In genomic region chr14:25420987-25421386, GRCm38 (mm10) we compare ENCODE assay signal across 8 mouse cellular contexts. TPM values are rescaled to one million over a fixed set of nuclear protein-coding genes. Genes with fewer than 3 reads are reported as not detected.
A peak's percentile ranks its signal among the peaks of the same experiment; 100 is the strongest.
DNase-seq lines count a peak whose midpoint lies in the region; ATAC-seq and TF ChIP-seq lines count a peak whose summit lies in the region.

No protein-coding gene starts in this region.

- TF ChIP-seq CTCF in thymus, adult 2 months (IDR thresholded peaks at IDR 0.05; ENCODE audit: borderline replicate concordance, control insufficient read depth, extremely low read depth, insufficient read depth, low read length, poor library complexity) = no peak
- no peak for TF ChIP-seq CTCF in gastrocnemius, adult 2 months (IDR thresholded peaks at IDR 0.05)

- H3K4me3 ChIP-seq in thymus, adult 2 months (ENCODE audit: control insufficient read depth, insufficient read depth, low read length) = no peak overlapping the region
- H3K4me3 ChIP-seq in gastrocnemius, adult 2 months = no peak overlapping the region
- no peak overlapping the region for H3K4me3 ChIP-seq in neural tube, embryonic 13.5 days

- H3K27ac ChIP-seq in thymus, adult 2 months (ENCODE audit: control insufficient read depth, insufficient read depth, low read length) = peak overlapping the region; percentile 80
- no peak overlapping the region for H3K27ac ChIP-seq in gastrocnemius, adult 2 months
- peak overlapping the region; percentile 94 for H3K27ac ChIP-seq in neural tube, embryonic 13.5 days (replicated peaks)

- no peak for TF ChIP-seq POLR2A in thymus, adult 2 months (IDR thresholded peaks at IDR 0.05; ENCODE audit: control insufficient read depth, extremely low read depth, insufficient read depth, low read length, poor library complexity)

- H3K9ac ChIP-seq in neural tube, embryonic 13.5 days = peak overlapping the region; percentile 41

- 96% methylated on average over 1 of the region's 1 CpGs for WGBS in thymus, adult 2 months
- WGBS in neural tube, embryonic 13.5 days = 81% methylated on average over 1 of the region's 1 CpGs

- no peaks in the 10 kb centered on the region for H3K36me3 ChIP-seq in thymus, adult 2 months (ENCODE audit: control insufficient read depth, insufficient read depth, low read length)
- H3K36me3 ChIP-seq in neural tube, embryonic 13.5 days = no peaks in the 10 kb centered on the region

- no peak overlapping the region for H3K4me2 ChIP-seq in neural tube, embryonic 13.5 days

- intact Hi-C loops in gastrocnemius, adult 2 months (cut with DNase I) = no loop called here
- intact Hi-C loops in left cerebral cortex, postnatal 36 days (cut with DNase I) = no loop called here

- DNase-seq in thymus, adult 2 months = no peak
- DNase-seq in thymus, postnatal 14 days = no peak
- DNase-seq in gastrocnemius, adult 2 months = peak; percentile 65
- peak; percentile 35 for DNase-seq in kidney, adult 18-20 months
- no peak for DNase-seq in left cerebral cortex, postnatal 36 days (ENCODE audit: low spot score in 2 of 2)
- DNase-seq in layer of hippocampus, postnatal 25 days (ENCODE audit: extremely low spot score in 1 of 2, low spot score in 1 of 2) = no peak
- no peak for DNase-seq in urinary bladder, postnatal 10 days (ENCODE audit: low spot score)

- H3K9me3 ChIP-seq in neural tube, embryonic 13.5 days = no peaks in the 10 kb centered on the region

- peak; percentile 58 for ATAC-seq in neural tube, embryonic 13.5 days (ENCODE audit: low read depth)

- no peaks in the 10 kb centered on the region; the same call in 1 of the 2 replicates for H3K27me3 ChIP-seq in thymus, adult 2 months (ENCODE audit: control insufficient read depth, insufficient read depth, low read length)
- no peaks in the 10 kb centered on the region; the same call in 1 of the 2 replicates for H3K27me3 ChIP-seq in neural tube, embryonic 13.5 days

- H3K4me1 ChIP-seq in thymus, adult 2 months (replicated peaks; ENCODE audit: control insufficient read depth, insufficient read depth, low read length) = peaks cover 28% of the 10 kb centered on the region
- peaks cover 31% of the 10 kb centered on the region for H3K4me1 ChIP-seq in neural tube, embryonic 13.5 days (replicated peaks)

RNA-seq across cellular contexts. Expression of gene Zmiz1, which starts 38.0 kb away (rescaled TPM):
- polyA plus RNA-seq in thymus, adult 2 months (2012; rRNA removed) = 58.9 and 93.6 TPM in 2 replicates
- 10 to 100 TPM; 27.4 to 34.5 TPM for total RNA-seq in gastrocnemius, adult 2 months (2021)
- polyA plus RNA-seq in neural tube, embryonic 13.5 days (2015; fragmentation: Nextera tagmentation; extraction: Ambion mirVana) = 57.2 and 66.2 TPM in 2 replicates
- total RNA-seq in left cerebral cortex, postnatal 36 days (2021) = 100 to 1,000 TPM in 1 of 2 experiments, 10 to 100 TPM in 1; 83.9 to 111 TPM
- total RNA-seq in layer of hippocampus, postnatal 25 days (2021) = 100 to 1,000 TPM in 1 of 2 experiments, 10 to 100 TPM in 1; 82.5 to 105 TPM

Comparison
In these comparisons a context has a peak if more than half of its experiments do, and no peak if none do; other contexts are left out.
1. DNase-seq: peak in gastrocnemius, adult 2 months (single experiment) and kidney, adult 18-20 months (single experiment); none in thymus, adult 2 months (single experiment), thymus, postnatal 14 days (single experiment), left cerebral cortex, postnatal 36 days (0 of 2), layer of hippocampus, postnatal 25 days (0 of 2) and urinary bladder, postnatal 10 days (single experiment).